Mouse (Mus musculus): ENCODE data around the gene Wsb2. TPM values are rescaled to one million over a fixed set of nuclear protein-coding genes. Genes with fewer than 3 reads are reported as not detected.

Gene Wsb2
- total RNA-seq, 2 experiments from 2014 or later, result 108 to 118 TPM

Other genes starting within 250 kb of the Wsb2 start
- 10 to 100 TPM; 63.7 to 88.5 TPM for gene Suds3, start 241.2 kb upstream of the Wsb2 start, total RNA-seq (2021)
- 1 to 10 TPM; 9.4 to 10.0 TPM for gene Taok3, start 237.2 kb upstream of the Wsb2 start, total RNA-seq (2021)
- 100 to 1,000 TPM; 430 to 431 TPM for gene Pebp1, start 69.7 kb upstream of the Wsb2 start, total RNA-seq (2021)
- gene Vsig10, start 38.2 kb upstream of the Wsb2 start, total RNA-seq (2021), result 10 to 100 TPM; 12.8 to 17.4 TPM
- 10 to 100 TPM; 14.5 to 14.9 TPM for gene Rfc5, start 31.7 kb downstream of the Wsb2 start, total RNA-seq (2021)
- gene Ksr2, start 56.7 kb downstream of the Wsb2 start, total RNA-seq (2021), result under 1 TPM; 0.02 to 0.05 TPM

All from heart, postnatal 10 days (tissue).